Mouse (Mus musculus) megakaryocyte-erythroid progenitor cell, adult 5-6 weeks (primary cell): ENCODE results near the gene Haus4. TPM values are rescaled to one million over a fixed set of nuclear protein-coding genes. Genes with fewer than 3 reads are reported as not detected.
A peak's percentile ranks its signal among the peaks of the same experiment; 100 is the strongest.

Experiments used
- ATAC-seq: replicated peaks from 2 replicates; pipeline ENCODE4 v1.8.0; 2016; ENCODE audit warnings: mild to moderate bottlenecking, inconsistent platforms; ENCODE audit not compliant: severe bottlenecking, poor library complexity, low FRiP score, low TSS enrichment
- total RNA-seq, 2 experiments: library from RNA; stranded (forward) in 1 of 2; stranded (reverse) in 1 of 2; fragments of 200-1000, 215-1000 nt in 1 of 2; fragments of >200 nt in 1 of 2; fragmentation: Nextera tagmentation in 1 of 2; gene quantifications; 2 replicates each; pipeline ENCODE4 v1.2.3; 2014 to 2017

Gene Haus4
- total RNA-seq, 2 experiments from 2014 or later = 68.2 to 97.3 TPM

DNA sequence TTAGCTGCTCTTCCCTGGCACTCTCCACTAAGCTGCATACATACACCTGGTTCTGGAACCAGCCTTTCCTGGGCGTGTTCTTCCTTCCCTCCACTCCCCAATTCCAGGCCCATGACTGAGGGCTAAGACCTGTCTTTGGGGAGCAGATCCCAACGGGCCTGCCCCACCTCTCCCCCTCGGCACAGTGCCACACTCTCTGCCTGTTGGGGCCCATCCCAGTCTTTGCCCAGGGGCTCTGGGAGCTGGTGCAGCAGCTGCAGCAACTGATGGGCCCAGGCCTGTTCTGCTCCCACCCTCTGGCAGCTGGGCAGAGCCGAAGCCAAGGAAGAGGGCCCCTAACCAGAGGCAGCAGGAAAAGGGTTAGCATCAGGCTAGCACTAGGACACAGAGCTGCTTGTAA, 19.8 kb upstream of the Haus4 start:
- no peak for ATAC-seq

DNA sequence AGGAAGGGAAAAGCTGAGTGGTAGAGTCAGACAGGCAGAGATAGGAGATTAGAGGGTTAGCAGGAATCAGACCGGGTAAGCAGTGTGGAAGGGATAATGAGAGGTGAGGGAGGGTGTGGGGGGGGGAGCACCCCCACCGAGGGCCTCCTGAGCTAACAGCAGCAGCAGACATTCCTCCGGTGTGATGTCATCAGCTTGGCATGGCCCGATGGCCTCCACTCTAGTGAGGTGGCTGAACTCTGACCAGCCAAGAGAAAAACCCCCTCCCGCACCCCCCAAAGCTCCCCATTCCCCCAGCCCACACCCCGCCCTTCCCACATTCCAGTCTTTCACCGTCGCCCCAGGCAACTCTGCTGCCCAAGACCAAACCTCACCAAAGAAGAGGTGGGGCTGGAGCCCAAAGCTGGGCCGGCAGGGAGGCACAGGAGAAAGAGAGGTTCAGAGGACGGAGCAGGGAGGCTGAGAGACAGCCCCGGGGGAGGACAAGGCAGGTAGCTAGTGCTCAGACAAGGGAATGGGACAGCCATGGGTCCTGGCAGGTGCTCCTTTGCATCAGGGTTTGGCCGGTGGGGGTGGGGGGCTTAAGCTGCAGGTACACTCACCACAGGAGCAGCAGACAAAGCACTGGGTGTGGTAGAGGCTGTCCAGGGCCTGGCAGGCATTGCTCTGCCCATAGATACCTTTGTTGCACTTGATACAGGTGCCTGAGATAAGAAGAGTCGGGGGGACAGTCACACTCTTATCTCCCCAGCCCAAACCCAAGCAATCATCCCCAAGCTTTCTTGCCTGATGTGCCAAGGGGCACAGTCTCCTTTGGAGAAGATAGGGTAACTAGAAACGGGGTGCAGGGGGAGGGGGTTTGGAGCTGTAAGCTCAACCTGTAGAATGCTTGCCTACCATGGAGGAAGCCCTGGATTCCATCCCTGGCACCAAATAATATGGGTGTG, 18.6 kb upstream of the Haus4 start:
- no peak for ATAC-seq

DNA sequence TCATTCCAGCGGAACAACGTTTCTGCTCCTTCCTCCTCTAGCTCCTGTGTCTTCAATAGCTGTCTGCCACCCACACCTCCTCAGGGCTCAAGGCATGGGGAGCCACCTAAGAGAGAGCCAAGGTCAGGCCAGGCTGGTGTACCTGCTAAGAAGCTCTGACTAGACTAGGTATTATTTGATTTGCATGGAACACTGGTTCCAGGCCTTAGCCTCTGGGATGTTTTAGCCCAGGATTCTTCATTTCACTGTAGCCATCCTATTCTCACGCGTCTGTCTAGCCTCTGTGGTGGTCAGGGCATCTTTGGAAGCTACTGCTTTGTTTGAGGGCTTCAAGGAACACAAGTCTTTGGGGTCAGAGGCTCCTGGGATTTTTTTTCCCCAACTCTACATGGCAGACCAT, 17.7 kb upstream of the Haus4 start:
- no peak for ATAC-seq

DNA sequence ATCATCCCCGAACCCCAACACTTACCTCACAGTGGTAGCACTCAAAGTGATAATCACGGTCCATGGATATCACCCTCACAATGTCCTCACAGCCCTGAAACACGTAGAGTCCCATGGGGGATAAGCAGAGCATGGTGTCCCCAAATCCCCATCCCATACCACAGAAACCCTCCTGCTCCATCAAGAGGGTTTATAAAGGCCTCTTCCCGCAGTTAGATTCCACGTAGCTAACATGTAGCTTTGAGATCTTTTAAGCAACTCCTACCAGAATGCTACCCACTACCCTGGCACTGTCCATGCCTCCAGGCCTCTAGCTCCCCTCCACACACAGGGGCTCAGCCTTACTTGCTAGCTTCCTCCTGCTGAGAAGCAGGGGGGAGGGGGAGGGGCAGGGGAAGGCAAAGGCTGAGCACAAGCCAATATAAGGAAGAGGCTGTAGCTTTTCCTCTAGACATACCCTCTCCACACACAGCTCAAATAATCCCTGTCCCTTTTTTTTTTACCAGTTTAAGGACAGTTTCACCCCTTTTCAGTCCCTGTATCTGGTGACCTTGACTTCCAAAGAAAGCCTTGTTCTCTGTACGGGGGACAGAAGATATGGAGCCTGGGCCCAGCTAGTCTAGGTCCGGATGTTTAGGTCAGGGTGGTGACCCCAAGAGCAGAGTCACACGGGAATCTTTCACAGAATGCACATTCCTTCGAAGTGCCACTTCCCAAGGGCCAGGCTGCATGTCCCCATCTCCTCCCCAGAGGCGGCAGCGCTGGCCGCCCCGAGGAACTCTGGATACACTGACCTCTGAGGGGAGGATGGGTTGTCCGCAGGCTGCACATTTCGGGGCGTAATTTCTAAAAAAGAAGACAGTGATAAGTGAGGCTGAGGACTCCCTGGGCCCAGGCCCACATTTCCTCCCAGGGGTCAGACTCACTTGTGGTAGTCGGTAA, 15.3 kb upstream of the Haus4 start:
- no peak for ATAC-seq

DNA sequence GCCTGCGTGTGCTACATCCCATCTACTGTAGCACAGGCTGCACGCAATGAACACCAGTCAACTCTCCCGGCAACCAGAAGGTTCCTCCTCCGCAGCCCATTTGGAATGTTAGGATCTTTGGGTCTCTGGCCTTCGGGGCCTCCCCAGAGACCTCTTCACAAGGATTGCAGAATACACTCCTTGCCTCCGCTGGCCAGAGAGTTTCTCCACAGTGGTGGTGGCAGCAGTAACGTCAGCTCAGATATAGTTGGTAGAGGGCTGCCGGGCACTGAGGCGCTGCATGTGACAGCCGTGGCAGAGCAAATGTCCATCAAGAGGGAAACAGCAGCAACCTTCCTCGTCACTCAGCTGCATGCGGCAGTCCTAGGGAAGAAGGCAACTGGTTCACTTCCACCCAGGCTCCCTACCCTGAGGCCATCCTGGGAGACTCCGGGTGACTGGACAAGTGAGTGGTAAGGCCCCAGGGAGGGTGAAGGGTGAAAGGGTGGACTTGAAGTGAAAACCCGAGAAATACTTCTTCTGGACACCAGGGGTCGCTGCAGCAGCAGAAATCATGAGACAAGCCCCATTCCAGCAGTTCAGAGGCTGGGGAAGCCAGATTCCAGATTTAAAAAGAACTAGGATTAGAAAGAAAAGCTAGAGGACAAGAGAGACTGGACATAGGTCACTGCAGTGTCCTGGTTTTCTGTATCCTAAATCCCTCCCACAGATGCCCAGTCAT, 14.4 kb upstream of the Haus4 start:
- ATAC-seq = peak; percentile 50; the same call in 1 of the 2 replicates

DNA sequence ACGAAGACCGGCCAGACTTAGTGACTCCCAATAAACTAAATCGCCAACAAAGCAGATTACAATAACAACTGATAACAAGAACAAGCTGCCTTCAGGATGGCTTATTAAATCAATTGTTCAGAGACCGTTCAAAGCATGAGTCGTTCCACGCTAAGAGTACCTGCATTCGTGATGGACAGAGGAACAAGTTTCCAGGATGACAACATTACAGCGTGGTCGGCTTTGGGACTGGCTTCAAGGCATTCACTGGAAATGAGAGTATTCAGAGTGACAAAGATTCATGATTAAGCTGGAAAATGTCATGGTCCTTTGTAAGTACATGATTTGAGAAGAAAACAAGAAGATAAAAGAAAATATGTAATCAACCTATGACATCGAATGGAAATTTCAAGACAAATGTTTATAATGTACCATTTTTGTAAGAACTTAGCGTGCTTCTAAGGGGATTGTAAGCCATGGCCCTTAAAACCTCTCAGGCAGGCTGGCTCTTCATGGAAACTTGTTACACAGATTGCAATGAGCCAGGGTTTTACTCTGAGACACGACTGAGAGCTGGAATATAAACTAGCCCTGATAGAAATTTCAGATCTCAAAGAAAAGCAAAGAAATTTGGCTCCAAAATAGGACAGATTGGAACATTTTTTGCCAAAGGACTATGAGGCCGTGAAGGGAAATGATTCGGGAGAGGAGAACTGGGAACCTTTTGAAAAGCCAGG, 6.3 kb upstream of the Haus4 start:
- ATAC-seq = no peak

DNA sequence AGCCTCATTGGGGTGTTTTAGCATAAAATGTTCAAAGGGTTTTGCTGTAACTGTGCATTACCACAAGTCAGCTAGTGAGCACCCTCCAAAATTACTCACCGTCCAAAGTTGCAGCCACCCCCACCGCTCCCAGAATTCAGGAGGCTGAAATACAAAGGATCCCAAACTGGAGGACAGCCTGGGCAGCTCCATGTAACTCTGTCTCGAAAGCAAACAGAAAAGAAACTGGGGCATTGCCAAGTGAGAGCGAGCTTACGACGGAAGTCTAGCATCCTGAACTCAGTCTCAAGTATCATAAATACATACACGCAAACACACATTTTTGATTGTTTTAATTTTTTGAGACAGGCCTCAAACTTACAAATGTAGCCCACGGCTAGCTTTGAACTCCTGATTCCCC, 2.9 kb upstream of the Haus4 start:
- ATAC-seq = no peak

DNA sequence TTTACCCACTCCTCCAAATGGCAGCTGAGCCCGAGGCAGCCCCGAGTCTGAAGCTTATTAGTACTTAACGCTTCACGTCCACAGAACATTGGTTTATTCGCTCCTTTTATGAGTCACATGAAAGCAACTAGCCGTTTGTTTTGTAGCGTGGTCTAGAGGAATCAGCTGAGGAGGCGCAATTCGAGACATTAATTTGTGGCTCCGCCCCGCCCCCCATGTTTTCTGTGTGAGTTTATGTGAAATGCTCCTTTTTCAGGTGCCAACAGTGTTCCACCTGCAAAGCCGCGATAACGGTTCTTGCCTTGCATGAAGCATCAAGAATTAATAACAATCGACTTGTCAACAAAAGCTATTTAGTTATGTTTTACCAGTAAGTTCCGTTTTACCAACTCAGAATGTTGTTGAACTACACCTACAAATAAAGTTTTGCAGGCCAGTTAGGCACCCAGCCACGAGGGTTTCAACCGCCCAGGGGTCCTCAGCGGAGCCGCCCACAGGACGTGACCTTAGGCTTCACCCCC, 902 bp downstream of the Haus4 start:
- ATAC-seq = peak; percentile 42

DNA sequence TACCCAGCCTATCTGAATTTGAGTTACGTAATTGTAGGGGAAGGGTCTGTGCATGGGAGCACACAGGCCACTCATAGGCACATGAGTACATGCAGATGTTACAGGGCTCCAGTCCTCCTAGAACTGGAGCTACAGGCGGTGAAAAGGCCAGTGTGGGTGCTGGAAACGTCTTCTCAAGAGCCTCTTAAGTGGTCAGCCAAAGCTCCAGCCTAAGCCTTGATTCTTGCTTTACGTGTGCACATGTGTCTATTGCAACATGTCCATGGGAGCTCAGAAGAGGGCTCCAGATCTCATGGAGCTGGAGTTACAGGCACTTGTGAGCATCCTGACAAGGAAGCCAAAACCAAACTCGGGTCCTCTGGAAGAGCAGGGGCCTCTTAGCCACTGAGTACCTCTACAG, 9.7 kb downstream of the Haus4 start:
- no peak for ATAC-seq

DNA sequence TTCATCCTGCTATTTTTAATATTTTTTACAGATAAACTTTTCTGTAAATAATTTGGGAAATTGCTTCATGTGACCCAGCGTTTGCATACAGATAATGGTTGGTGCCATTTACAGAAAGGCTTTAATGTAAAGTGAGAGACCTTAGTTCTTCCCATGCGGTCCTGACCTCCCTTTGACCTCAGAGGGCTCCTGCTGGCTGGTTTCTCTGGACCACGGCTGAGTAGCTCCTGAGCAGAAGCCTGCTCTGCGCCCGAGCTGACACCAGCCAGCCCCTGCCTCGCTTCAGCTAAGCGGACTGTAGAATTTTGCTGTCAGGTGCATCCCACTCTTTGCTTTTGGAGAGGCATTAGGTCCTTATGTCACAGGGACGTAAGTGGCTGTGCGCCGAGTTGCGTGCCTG, 13.6 kb downstream of the Haus4 start:
- no peak for ATAC-seq

DNA sequence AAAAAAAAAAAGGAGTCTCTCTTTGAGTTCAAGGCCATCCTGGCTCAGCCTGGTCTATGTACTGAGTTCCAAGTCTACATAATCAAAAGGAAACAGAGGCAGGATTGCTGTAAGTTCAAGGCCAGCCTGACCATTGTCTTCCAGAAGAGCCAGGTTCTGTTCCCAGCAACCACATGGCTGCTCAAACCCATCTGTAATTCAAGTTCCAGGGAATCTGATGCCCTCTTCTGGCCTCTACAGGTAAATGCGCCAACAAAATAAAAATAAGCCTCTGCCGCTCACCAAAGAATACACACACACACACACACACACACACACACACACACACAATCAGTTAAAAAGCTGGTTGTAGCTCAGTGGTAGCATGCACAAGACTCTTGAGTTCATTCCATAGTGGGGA, 15.8 kb downstream of the Haus4 start:
- ATAC-seq = no peak

DNA sequence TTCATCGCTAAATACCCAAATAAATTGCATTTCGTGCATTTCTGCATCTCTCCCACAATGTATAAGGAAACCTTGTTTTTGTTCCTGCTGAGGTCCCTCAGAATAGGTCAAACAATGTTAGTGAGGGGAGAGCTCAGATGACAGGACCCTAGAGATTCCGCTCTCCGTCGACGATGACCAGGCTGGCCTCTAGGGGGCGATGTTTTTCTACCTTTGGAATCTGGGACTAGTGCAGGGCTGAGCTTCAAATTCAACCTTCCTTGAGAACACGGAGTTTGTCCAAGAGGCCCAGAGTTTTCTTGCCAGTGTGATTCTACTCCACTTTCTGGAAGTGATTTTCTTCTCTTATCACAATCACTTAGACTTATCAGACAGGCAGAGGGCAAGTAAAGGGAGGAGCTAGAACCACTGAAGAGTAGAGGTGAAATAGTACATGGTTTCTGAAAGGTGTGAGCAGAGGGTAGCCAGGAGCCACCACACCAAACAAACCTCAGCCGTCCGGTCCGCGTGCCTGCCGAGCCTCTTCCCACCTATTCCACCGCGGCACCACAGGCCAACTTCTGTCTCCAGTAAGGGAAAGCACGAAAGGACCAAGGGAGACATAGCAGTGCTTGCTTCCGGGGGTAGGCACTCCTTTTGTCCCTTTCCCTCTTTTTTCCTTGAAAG, 25.8 kb downstream of the Haus4 start:
- ATAC-seq = peak; percentile 71

DNA sequence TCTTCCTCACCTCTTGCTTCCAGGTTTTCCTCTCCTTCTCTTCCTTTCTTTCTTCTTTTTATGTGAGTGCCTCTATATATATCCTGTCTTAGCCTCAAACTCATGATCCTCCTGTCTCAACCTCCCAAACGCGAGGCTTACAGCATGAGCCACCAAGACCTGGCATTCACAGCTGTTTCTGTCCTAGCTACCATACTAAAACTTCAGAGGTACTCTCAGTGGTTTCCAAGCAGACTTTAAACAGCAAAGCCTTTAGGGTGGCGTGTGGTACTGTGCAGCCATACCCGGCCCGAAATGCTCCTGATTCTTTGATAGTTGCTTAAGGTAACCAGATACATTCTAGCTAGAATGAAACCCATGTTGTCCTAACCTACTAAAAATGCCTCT, 26.4 kb downstream of the Haus4 start:
- no peak for ATAC-seq

DNA sequence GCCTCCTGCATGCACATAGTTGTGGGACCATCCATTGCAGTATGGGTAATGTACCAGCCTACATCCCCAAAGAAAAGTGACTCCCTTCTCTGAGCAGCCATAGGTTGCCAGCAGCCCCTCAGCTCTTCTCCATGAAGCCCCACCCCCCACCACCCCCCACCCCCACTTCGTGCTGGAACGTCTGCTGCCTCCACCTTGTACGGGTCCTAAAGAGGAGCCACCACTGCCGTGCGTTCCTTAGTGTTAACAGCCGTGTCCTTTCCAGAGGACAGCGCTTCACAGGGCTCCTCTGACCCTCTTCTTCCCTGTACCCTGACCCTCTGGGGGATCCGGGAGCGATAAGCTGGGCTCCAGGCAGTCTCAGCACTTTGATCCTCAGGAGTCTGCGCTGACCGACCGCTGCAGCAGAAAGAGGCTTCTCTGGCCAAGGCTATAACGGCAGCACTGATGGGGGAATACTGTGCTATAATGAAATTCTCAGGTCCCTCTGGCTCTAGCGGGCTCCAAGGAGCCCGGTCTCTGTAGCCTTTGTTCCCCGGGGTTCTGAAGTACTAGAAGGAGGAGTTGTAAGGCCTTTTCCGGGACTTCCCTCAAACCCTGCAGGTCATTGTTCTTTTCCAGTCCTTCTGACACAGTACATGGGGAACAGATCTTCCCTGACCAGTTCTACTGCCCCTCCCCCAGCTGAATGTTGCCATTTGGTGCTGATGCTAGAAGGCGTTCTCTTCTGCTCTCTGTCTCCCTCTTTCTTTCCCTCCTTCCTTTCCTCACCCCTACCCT, 27.0 kb downstream of the Haus4 start:
- ATAC-seq = 0 out of 2 replicates have a peak, but pooled peaks have one; percentile 22

DNA sequence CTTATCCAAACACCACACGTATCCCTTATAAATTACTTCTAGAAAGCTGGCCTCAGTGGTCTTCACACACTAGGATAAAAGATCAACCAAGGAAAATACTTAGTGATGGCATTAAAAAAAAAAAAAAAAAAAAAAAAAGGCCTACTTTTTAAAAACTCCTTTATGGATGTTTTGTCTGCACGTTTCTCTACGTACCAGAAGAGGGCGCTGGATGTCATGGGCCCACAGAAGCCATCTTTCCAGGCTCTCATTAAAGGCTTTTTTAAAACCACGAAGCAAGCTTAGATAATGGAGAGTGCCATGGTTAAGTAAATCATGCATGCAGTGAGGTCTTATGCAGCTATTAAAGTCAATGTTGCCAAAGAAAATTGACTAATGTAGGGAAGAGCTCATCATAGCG, 30.8 kb downstream of the Haus4 start:
- ATAC-seq = no peak

DNA sequence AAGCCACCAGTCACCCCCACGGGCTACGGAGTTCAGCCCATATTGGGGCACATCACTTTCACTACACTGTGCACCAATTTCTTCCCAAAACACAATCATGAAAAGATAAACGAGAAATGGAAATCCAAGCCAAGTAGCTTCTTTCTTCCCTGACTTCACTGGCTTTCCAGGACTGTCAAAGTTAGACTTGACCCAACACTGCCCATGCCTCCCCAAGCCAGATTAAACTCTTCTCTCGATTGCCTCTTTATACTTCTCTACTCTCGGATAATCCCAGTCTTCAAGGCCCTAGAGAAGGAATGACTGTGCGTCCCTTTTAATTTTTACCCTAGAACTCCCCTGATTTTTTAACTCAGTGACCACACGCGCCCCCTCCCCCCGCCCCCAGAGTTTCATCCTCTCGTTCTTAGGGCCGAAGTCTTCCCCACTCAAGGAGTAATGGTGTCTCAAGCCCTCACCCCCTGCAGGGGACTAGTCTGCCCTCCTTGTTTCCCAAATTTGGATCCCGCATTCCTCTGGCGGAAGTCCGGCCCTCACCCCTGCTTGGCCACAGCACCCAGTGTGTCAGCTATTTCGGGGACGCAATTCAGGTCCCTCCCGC, 37.6 kb downstream of the Haus4 start:
- no peak for ATAC-seq

DNA sequence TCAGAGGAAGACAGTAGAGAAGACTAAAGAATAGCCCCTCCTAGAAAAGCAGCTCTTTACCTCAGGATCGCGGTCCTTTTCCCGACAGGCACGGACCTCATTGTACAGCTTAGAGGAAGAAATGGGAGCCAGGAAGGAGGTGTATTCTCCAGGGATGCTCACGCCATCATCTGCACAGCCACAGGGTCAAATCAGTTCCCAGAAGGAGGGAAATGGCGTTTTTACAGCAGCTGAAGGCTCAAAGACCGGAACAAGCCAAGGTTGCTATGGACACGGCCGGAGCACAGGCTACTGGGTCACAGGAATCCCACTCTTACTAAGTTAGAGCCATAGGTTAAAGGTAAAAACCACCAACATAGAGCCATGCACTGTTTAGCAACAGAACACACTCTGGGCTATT, 44.6 kb downstream of the Haus4 start:
- ATAC-seq = no peak
